Mouse (Mus musculus) kidney, embryonic 14.5 days (tissue): ENCODE measurements at regions not wholly inside any gene's neighbourhood (a gene's known extent, or its start where the extent isn't known, plus 50 kb on each side); places are given as distances from the start of the nearest gene placed in this dataset.

Experiments used
- ATAC-seq: fragments of 200-750 bp; cut with Nextera tagmentation; 2 replicates; pipeline ENCODE4 v1.8.0; 2017; ENCODE audit warnings: moderate number of reproducible peaks, mild to moderate bottlenecking, moderate TSS enrichment, moderate library complexity; ENCODE audit not compliant: low FRiP score, low TSS enrichment
- H3K27ac ChIP-seq: fragments of 300-500 bp; sonication (generic); 2 replicates; pipeline ENCODE4 v1.5.1; 2014; ENCODE audit warnings: low read depth, mild to moderate bottlenecking, low read length, moderate library complexity, mixed read lengths
- H3K27me3 ChIP-seq: fragments of 300-500 bp; sonication (generic); 2 replicates; pipeline ENCODE4 v1.6.1; 2014; ENCODE audit warnings: mild to moderate bottlenecking, low read length; ENCODE audit not compliant: control insufficient read depth, insufficient read depth
- H3K36me3 ChIP-seq: fragments of 300-500 bp; sonication (generic); 2 replicates; pipeline ENCODE4 v1.6.1; 2014; ENCODE audit warnings: low read length, mixed read lengths; ENCODE audit not compliant: control insufficient read depth, insufficient read depth
- H3K4me1 ChIP-seq: fragments of 300-500 bp; sonication (generic); 2 replicates; pipeline ENCODE4 v1.6.1; 2014; ENCODE audit warnings: low read length, mixed read lengths; ENCODE audit not compliant: control insufficient read depth, insufficient read depth
- H3K4me2 ChIP-seq: fragments of 300-500 bp; sonication (generic); replicated peaks from 2 replicates; pipeline ENCODE4 v1.6.1; 2014; ENCODE audit warnings: low read depth, mild to moderate bottlenecking, low read length
- H3K4me3 ChIP-seq: fragments of 300-500 bp; sonication (generic); 2 replicates; pipeline ENCODE4 v1.5.1; 2014; ENCODE audit warnings: mild to moderate bottlenecking, low read length
- H3K9ac ChIP-seq: fragments of 300-500 bp; sonication (generic); 2 replicates; pipeline ENCODE4 v1.6.1; 2014; ENCODE audit warnings: low read depth, mild to moderate bottlenecking, low read length, moderate library complexity
- H3K9me3 ChIP-seq: fragments of 300-500 bp; sonication (generic); 2 replicates; pipeline ENCODE4 v1.6.1; 2016; ENCODE audit warnings: low read length; ENCODE audit not compliant: control insufficient read depth
- WGBS: fragments of 180-500 bp; shearing (Covaris S2); extraction: QIAGEN DNeasy Blood & Tissue Kit; methylation state at CpG from one replicate; pipeline ENCODE4 v1.1.7; 2014; 5-methylcytosine and 5-hydroxymethylcytosine counted together

- no peak overlapping the region for H3K9ac ChIP-seq
- no peak overlapping the region for H3K27ac ChIP-seq
- H3K4me1 ChIP-seq, result no peaks in the 10 kb centered on the region
- no peaks in the 10 kb centered on the region for H3K9me3 ChIP-seq
- no peaks in the 10 kb centered on the region for H3K27me3 ChIP-seq
- 8% methylated on average over 11 of the region's 11 CpGs for WGBS
- H3K4me2 ChIP-seq, result no peak overlapping the region
- peak; percentile 98 for ATAC-seq
- no peaks in the 10 kb centered on the region for H3K36me3 ChIP-seq
- H3K4me3 ChIP-seq, result no peak overlapping the region
These were observed 57.0 kb upstream of the Siglech start for GRCm38 (mm10) chr7:55710872-55711558.
